Mouse (Mus musculus): ENCODE measurements around the gene Atoh1. TPM values are rescaled to one million over a fixed set of nuclear protein-coding genes. Genes with fewer than 3 reads are reported as not detected.

Gene Atoh1
- total RNA-seq, 1 experiment from 2014 or later = not detected

DNA sequence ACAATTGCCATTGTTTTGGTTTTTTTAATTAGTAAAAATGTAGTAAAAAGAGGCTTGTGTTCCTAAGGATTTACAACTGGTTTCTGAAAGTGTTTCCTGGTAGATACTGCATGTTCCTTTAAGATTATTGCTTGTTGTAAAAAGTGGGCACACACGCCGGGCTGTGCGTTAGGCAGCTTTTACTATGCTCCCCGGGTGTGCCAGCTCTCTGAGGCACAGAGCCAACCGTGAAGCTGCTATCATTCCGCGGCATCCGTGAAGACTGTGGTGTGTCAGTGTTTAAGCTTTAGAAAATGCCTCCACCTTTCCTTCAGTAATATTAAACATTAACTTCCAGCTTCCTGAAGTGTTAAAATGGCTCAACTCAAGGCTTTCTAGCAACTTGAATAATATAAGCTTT is 35.0 kb downstream of the Atoh1 start:
- no peak for ATAC-seq (ENCODE audit: extremely low read depth, insufficient number of reproducible peaks, low FRiP score, poor library complexity, severe bottlenecking)

DNA sequence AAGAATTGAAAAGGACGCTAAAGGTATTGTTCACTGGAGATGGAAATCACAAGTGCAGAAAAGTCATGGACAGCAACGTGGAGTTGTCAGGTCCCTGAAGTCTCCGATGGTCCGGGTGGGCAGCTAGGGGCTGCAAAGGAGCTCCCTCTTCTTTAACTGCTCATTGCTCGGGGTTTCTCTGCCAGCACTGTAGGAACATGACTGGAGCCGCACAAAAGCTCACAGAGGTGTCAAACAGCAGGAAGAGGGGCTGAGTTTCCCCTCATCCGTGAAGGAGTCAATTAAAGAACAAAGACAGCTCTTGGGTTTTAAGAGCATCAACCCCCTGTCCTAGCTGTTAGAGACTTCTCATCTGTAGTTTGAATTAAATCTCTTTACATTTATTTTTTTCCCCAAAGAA is 44.5 kb downstream of the Atoh1 start:
- no peak for ATAC-seq (ENCODE audit: extremely low read depth, insufficient number of reproducible peaks, low FRiP score, poor library complexity, severe bottlenecking)
